Mouse (Mus musculus) spleen, adult 2 months (tissue): ENCODE measurements around the gene Doc2a.

Experiments
- CTCF ChIP-seq: fragments of 200-500 bp; IDR thresholded peaks from 2 replicates; pipeline ENCODE4 v1.5.1; 2011; ENCODE audit warnings: mild to moderate bottlenecking, inconsistent platforms; ENCODE audit not compliant: insufficient read depth, insufficient read length, insufficient replicate concordance; ENCODE audit errors: extremely low read depth
- POLR2A ChIP-seq: fragments of 200-500 bp; IDR thresholded peaks from 2 replicates; pipeline ENCODE4 v1.6.1; 2011; ENCODE audit warnings: low read depth, low read length, inconsistent platforms

DNA sequence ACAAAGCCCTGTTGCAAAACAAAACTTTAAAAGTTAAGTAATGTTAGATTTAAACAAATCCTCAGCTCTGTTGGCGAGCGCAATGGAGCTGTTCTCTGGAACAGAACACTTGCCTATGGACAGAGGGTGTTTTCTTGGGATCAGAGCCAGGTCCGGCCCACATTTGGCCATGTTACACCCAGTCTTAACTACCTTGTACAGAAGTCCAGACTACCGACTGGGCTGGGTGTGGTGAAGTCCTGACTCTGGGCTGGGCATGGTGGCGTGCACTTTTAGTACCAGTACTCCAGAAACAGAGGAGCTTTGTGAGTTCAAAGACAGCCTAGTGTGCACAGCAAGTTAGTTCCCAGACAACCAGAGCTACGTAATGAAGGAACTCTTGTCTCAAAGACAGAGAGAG lies 40.3 kb upstream of the Doc2a start:
- TF ChIP-seq CTCF (no peak), POLR2A (no peak)
